Mouse (Mus musculus): ENCODE results near the gene Dand5. TPM values are rescaled to one million over a fixed set of nuclear protein-coding genes. Genes with fewer than 3 reads are reported as not detected.

Dand5 gene
- polyA plus RNA-seq, 1 experiment from 2014 or later, result 7.0 TPM

DNA sequence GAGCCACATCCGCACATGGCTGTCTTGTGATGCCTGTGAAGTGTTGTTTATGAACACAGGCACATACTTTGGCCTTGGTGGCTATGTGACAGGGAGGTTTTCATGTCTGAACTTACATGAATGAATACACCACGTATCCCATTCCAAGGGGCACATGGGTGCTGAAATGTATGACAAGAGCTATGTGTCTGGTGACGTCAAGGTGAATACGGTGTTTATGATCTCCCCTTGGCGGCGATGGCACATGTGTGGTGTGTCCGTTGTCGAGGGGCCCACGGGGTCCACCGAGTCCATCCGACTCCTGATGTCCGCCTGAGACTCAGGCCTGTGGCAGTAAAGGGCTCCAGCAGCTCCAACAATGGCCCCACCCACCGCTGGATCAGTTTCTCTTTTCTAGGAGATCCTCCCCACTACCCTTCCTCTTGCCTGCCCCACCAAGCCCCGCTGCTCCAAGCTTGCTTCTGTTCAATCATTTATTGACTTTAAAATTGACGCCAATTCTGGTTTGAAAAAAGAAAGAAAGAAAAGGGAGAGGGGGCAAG is 25.3 kb downstream of the Dand5 start:
- H3K9ac ChIP-seq, result no peak overlapping the region
- no peaks in the 10 kb centered on the region for H3K9me3 ChIP-seq
- peak overlapping the region; percentile 83; the same call in 1 of the 2 replicates for H3K4me2 ChIP-seq
- H3K27me3 ChIP-seq, result peaks cover 85% of the 10 kb centered on the region
- H3K4me3 ChIP-seq, result 0 out of 2 replicates have a peak overlapping the region, but pooled peaks have one; percentile 98
- no peak for ATAC-seq (ENCODE audit: insufficient number of reproducible peaks, insufficient read depth, low FRiP score, low TSS enrichment, low read depth)
- H3K4me1 ChIP-seq, result peaks cover 57% of the 10 kb centered on the region
- 72% methylated on average over 15 of the region's 15 CpGs for WGBS
- no peak overlapping the region for H3K27ac ChIP-seq
- H3K36me3 ChIP-seq, result peaks cover 20% of the 10 kb centered on the region

DNA sequence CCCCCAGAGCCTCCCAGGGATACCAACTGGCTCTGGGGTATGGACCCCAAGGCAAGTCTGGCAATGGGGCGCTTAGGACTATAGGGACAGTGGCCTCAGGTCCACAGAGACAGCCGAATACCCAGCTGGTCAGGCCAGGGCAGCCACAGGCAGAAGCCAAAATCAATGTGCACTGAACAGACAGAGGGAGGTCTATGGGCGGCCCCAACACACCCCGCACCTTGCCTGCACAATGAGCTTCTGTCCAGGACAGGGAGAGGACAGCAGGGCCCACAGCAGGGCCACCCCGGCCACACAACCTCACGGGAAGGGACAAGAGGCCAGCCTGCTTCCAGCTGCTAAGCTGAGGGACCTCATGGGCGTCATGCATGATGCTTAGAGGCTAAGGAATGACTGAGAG is 28.1 kb downstream of the Dand5 start:
- H3K4me2 ChIP-seq, result peak overlapping the region; percentile 49
- peaks cover 20% of the 10 kb centered on the region for H3K36me3 ChIP-seq
- peaks cover 90% of the 10 kb centered on the region for H3K27me3 ChIP-seq
- H3K9me3 ChIP-seq, result no peaks in the 10 kb centered on the region
- peaks cover 69% of the 10 kb centered on the region for H3K4me1 ChIP-seq
- peak overlapping the region; percentile 73 for H3K27ac ChIP-seq
- H3K4me3 ChIP-seq, result no peak overlapping the region
- 42% methylated on average over 7 of the region's 7 CpGs for WGBS
- no peak for ATAC-seq (ENCODE audit: insufficient number of reproducible peaks, insufficient read depth, low FRiP score, low TSS enrichment, low read depth)
- peak overlapping the region; percentile 57 for H3K9ac ChIP-seq

DNA sequence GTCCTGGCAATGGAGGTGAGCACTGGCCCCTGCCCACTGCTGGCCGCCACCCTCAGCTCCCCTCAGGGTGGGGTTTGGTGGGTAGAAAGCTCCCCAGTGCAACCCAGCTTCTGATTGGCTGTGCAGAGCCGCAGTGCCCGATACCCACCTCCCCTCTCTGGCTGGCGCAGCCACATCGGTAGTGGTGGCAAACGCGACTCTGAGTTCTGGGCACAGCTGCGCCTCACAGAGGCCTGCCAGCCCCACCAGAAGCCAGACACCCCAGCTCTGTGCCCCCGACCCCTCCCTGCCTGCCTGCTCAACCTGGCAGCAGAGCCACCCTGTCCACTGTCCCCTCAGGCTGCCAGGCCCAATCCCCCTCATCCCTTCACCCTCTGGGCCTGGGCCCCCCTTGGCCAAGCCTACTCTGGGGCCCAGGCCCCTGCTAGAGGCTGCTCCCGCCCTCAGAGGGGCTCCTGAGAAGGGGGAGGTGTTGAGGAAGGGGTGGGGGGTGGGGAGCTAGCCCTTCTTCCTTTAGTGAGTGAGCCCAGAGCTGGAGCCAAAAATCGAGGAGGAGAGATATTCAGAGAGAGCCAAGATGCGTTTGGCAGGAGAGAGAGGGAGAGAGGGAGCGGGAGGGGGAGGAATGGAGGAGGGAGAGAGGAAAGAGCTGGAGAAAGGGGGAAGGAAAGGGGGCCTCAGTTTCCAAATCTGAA is 28.7 kb downstream of the Dand5 start:
- 48% methylated on average over 13 of the region's 13 CpGs for WGBS
- Histone ChIP-seq H3K4me1 (peaks cover 73% of the 10 kb centered on the region), H3K36me3 (peaks cover 20% of the 10 kb centered on the region), H3K4me3 (peak overlapping the region; percentile 17), H3K27me3 (peaks cover 95% of the 10 kb centered on the region), H3K4me2 (peak overlapping the region; percentile 49), H3K27ac (peak overlapping the region; percentile 73), H3K9me3 (no peaks in the 10 kb centered on the region), H3K9ac (peak overlapping the region; percentile 57)
- peak; percentile 23; the same call in 1 of the 2 replicates for ATAC-seq (ENCODE audit: insufficient number of reproducible peaks, insufficient read depth, low FRiP score, low TSS enrichment, low read depth)

DNA sequence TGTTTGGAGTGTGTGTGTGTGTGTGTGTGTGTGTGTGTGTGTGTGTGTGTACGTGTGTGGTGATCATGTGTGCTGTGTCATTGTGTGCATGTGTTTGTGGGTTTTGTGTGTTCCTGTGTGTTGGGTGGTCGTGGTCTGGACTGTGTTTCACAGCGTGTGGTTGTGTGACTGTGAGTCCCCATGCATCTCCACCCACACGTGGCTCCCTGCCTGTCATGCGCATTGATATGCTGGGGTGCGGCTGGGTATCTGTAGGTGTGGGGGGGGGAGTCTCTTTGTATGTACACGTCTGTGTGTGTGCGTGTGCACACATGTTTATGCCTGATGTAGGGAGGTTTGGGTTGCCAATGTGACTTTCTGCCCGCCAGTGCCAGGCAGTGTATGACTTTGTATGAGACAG is 29.5 kb downstream of the Dand5 start:
- Histone ChIP-seq H3K4me1 (peaks cover 73% of the 10 kb centered on the region), H3K4me2 (no peak overlapping the region), H3K4me3 (no peak overlapping the region), H3K27ac (no peak overlapping the region), H3K9me3 (no peaks in the 10 kb centered on the region), H3K9ac (no peak overlapping the region), H3K36me3 (peaks cover 20% of the 10 kb centered on the region), H3K27me3 (peaks cover 95% of the 10 kb centered on the region)
- ATAC-seq (ENCODE audit: insufficient number of reproducible peaks, insufficient read depth, low FRiP score, low TSS enrichment, low read depth), result no peak
- 81% methylated on average over 9 of the region's 9 CpGs for WGBS

DNA sequence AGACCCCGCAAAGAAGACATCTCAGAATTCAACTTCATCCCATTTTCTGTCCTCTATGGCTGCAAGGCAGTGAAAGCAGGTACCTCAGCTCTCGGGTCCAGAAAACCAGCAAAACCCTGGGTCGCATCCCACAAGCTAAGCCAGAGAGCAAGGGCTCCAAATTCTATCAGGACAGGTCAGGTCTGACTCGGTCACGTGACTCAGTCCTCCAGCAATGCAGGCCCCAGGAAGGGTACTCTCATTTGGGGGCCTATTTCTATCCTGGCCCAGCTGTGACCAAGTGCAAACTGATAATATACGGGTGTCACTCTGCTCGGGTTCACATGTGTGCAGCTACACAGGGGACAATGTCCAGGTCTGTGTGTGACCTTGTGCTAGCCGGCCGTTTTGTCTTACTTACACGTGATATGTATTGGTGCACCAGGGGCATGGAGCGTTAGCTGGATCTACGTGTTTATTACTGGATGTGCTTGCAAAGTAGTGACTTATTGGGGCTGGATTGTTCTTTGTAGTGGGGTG is 30.1 kb downstream of the Dand5 start:
- peaks cover 95% of the 10 kb centered on the region for H3K27me3 ChIP-seq
- WGBS, result 78% methylated on average over 12 of the region's 12 CpGs
- no peak overlapping the region for H3K4me3 ChIP-seq
- H3K36me3 ChIP-seq, result peaks cover 20% of the 10 kb centered on the region
- H3K9ac ChIP-seq, result no peak overlapping the region
- no peaks in the 10 kb centered on the region for H3K9me3 ChIP-seq
- no peak overlapping the region for H3K4me2 ChIP-seq
- H3K4me1 ChIP-seq, result peaks cover 73% of the 10 kb centered on the region
- no peak for ATAC-seq (ENCODE audit: insufficient number of reproducible peaks, insufficient read depth, low FRiP score, low TSS enrichment, low read depth)
- no peak overlapping the region for H3K27ac ChIP-seq

DNA sequence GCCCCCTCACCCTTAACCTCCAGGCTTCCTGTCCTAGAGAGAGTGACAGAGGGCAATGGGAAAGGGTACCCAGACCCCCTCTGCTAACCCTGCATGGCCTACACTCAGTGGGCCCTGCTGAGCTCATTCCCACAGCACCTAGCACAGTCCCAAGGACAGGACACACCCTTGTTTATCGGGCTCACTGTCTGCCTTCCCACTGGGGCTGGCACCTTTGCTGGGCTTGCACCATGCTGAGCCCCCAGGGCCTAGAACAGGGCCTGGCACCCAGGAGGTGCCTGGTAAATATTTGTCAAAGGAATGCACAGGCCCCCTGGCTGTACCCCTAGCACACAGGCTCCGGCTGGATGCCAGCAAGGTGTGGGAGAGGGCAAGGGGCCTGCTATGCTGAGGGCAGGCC is 32.1 kb downstream of the Dand5 start:
- Histone ChIP-seq H3K4me3 (no peak overlapping the region), H3K4me2 (no peak overlapping the region), H3K9ac (peak overlapping the region; percentile 44; the same call in 1 of the 2 replicates), H3K36me3 (peaks cover 3% of the 10 kb centered on the region; the same call in 1 of the 2 replicates), H3K9me3 (no peaks in the 10 kb centered on the region), H3K4me1 (peaks cover 81% of the 10 kb centered on the region), H3K27ac (peak overlapping the region; percentile 51; the same call in 1 of the 2 replicates), H3K27me3 (peaks cover 95% of the 10 kb centered on the region)
- 60% methylated on average over 2 of the region's 2 CpGs for WGBS
- no peak for ATAC-seq (ENCODE audit: insufficient number of reproducible peaks, insufficient read depth, low FRiP score, low TSS enrichment, low read depth)

DNA sequence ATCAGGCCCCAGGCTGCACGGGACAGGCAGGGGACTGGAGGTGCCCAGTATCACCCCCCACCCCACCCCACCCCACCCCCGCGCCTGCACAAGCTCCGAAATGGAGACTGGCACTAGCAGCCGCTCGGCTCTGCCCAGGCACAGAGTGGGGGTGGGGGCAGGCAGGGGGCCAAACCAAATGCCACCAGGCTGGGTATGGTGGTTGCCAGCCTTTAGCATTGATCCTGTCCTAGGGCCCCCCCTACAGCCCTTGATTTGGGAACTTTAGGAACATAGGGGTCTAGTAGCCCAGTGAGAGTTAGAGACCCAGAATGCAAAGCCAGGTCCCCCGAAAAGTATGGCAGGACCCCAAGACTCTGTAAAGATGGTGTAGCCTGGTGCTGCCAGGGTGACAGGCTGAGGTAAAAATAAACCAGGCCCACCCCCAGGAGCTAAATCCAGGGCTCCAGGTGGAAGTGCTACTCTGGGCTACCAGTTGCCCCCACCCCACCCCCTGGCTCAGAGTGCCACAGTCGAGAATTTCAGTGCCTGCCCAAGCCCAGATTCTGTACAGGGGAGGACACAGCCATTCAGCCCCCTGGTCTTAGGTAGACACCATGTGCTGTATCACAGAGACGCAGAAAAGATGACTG is 32.7 kb downstream of the Dand5 start:
- peak overlapping the region; percentile 51; the same call in 1 of the 2 replicates for H3K27ac ChIP-seq
- ATAC-seq (ENCODE audit: insufficient number of reproducible peaks, insufficient read depth, low FRiP score, low TSS enrichment, low read depth), result no peak
- no peaks in the 10 kb centered on the region for H3K36me3 ChIP-seq
- H3K4me3 ChIP-seq, result no peak overlapping the region
- H3K4me1 ChIP-seq, result peaks cover 85% of the 10 kb centered on the region
- H3K4me2 ChIP-seq, result 0 out of 2 replicates have a peak overlapping the region, but pooled peaks have one; percentile 37
- peak overlapping the region; percentile 44; the same call in 1 of the 2 replicates for H3K9ac ChIP-seq
- no peaks in the 10 kb centered on the region for H3K9me3 ChIP-seq
- H3K27me3 ChIP-seq, result peaks cover 97% of the 10 kb centered on the region
- WGBS, result 68% methylated on average over 9 of the region's 9 CpGs

DNA sequence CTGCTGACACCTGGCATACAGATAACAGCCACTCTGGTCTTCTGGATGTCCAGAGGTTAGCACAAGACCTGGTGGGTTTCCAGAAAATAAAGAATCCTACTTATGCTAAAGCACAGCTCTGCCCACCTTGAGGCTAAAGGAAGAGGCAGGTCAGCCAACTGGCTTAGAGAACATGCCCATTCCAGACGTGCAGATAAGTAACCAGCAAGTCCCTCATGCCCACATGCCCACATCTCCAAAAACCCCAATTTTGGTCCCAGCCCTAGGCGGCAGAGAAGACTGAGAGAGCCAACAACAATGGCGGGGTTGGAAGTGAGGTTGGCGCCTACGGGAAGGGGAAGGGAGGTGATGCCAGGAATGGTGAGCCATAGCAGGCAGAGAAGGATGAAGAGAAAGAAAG is 33.3 kb downstream of the Dand5 start:
- H3K27me3 ChIP-seq, result peaks cover 97% of the 10 kb centered on the region
- H3K4me3 ChIP-seq, result 0 out of 2 replicates have a peak overlapping the region, but pooled peaks have one; percentile 0
- no peaks in the 10 kb centered on the region for H3K36me3 ChIP-seq
- WGBS, result 43% methylated on average over 5 of the region's 5 CpGs
- ATAC-seq (ENCODE audit: insufficient number of reproducible peaks, insufficient read depth, low FRiP score, low TSS enrichment, low read depth), result no peak
- peak overlapping the region; percentile 52; the same call in 1 of the 2 replicates for H3K27ac ChIP-seq
- H3K9me3 ChIP-seq, result no peaks in the 10 kb centered on the region
- no peak overlapping the region for H3K9ac ChIP-seq
- H3K4me1 ChIP-seq, result peaks cover 85% of the 10 kb centered on the region
- peak overlapping the region; percentile 37 for H3K4me2 ChIP-seq

DNA sequence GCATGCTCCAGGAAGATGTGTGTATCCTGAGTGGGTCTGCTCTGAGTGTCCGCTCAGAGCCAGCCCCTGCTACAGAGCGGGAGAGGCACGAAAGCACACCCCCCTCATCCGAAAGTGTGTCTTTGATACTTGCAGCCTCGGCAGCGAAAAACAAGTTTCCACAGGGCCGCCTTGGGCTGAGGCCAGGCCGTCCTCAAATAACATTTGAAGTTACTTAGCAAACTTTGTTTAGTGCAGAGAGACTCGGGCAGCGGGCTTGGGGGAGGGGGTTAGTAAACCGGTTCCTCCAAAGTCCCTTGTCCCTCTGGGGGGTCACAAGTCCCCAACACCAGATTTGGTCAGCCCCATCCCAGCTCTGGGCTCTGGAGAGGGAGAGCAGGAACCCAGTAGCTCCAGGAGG is 33.7 kb downstream of the Dand5 start:
- no peaks in the 10 kb centered on the region for H3K36me3 ChIP-seq
- no peaks in the 10 kb centered on the region for H3K9me3 ChIP-seq
- peaks cover 85% of the 10 kb centered on the region for H3K4me1 ChIP-seq
- H3K4me3 ChIP-seq, result 0 out of 2 replicates have a peak overlapping the region, but pooled peaks have one; percentile 0
- H3K9ac ChIP-seq, result peak overlapping the region; percentile 28; the same call in 1 of the 2 replicates
- ATAC-seq (ENCODE audit: insufficient number of reproducible peaks, insufficient read depth, low FRiP score, low TSS enrichment, low read depth), result no peak
- H3K4me2 ChIP-seq, result peak overlapping the region; percentile 37
- 6% methylated on average over 11 of the region's 11 CpGs for WGBS
- peak overlapping the region; percentile 52 for H3K27ac ChIP-seq
- peaks cover 98% of the 10 kb centered on the region for H3K27me3 ChIP-seq

DNA sequence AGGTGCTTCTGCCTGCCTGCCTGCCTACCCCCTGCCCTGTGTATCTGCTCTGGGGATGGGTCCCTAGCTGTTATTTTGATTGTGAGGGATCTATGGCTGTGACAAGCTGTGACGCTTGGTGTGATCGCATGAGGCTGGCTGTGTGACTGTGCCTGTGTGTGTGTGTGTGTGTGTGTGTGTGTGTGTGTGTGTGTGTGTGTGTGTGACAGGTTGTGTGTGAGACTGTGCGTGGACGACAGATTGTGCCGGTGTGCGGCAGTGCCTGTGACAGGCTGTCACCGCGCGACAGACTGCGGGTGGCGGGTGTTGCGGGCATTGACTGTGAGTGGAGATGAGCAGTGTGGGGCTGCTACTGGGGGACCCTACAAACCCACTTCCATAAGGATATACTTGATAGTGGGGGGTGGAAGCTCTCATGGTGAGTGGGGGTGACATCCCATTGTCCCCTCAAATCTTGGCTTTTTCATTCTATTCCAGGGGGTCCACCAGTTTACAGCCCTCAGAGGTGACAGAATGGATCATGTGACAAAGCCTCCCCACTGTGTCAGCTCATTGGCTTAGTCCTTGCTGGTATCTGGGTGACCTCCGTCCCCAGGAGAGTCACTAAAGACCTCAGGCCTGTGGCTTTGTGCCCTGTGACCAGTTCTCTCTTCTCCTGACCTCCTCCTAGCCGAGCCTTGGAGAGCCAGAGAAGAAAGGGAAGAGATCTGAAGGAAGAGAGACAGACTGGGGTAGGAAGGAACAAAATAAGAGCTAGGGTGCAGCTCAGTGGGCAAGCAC is 34.9 kb downstream of the Dand5 start:
- no peak overlapping the region for H3K27ac ChIP-seq
- peaks cover 98% of the 10 kb centered on the region for H3K27me3 ChIP-seq

More for the DNA sequence above, 34.9 kb downstream of the Dand5 start:
- Histone ChIP-seq H3K9me3 (no peaks in the 10 kb centered on the region), H3K4me2 (no peak overlapping the region), H3K36me3 (no peaks in the 10 kb centered on the region), H3K4me1 (peaks cover 87% of the 10 kb centered on the region), H3K4me3 (no peak overlapping the region), H3K9ac (no peak overlapping the region; the same call in 1 of the 2 replicates)
- 35% methylated on average over 14 of the region's 14 CpGs for WGBS
- no peak for ATAC-seq (ENCODE audit: insufficient number of reproducible peaks, insufficient read depth, low FRiP score, low TSS enrichment, low read depth)
